Mouse (Mus musculus) embryo, embryonic 11.5 days (tissue): ENCODE data around the gene Itsn1.

Source experiments
- DNase-seq: peaks from one replicate; pipeline ENCODE4 v3.0.0-alpha.2; 2012; ENCODE audit warnings: low read depth, low spot score

Gene Itsn1

GRCm38 (mm10) chr16:91870158-91870582 is 141.1 kb downstream of the Itsn1 start:
- no peak for DNase-seq

GRCm38 (mm10) chr16:91871188-91871587 is 142.1 kb downstream of the Itsn1 start:
- no peak for DNase-seq

DNA sequence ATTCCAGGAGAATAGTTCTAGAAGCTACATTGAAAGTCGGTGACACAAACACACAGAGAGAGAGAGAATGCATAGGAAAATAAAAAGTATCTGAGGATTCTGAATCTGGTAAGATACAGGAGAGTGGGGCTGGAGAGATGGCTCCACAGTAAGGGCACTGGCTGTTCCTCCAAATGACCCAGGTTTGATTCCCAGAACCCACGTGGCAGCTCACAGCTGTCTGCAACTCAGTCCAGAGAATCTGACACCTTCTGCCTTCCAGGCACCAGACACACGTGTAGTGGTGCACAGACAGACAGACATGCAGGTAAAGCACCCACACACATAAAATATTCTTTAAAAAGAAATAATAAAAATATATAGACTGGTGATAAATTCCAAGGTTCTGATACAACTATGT is 144.6 kb downstream of the Itsn1 start:
- no peak for DNase-seq

- DNase-seq: no peak
Observed at GRCm38 (mm10) chr16:91875567-91876344, 146.7 kb downstream of the Itsn1 start.

- DNase-seq: no peak
Observed at GRCm38 (mm10) chr16:91876457-91876856, 147.4 kb downstream of the Itsn1 start.

GRCm38 (mm10) chr16:91879101-91879500 is 150.0 kb downstream of the Itsn1 start:
- DNase-seq: no peak

GRCm38 (mm10) chr16:91880869-91881767 is 152.0 kb downstream of the Itsn1 start:
- DNase-seq: no peak

DNA sequence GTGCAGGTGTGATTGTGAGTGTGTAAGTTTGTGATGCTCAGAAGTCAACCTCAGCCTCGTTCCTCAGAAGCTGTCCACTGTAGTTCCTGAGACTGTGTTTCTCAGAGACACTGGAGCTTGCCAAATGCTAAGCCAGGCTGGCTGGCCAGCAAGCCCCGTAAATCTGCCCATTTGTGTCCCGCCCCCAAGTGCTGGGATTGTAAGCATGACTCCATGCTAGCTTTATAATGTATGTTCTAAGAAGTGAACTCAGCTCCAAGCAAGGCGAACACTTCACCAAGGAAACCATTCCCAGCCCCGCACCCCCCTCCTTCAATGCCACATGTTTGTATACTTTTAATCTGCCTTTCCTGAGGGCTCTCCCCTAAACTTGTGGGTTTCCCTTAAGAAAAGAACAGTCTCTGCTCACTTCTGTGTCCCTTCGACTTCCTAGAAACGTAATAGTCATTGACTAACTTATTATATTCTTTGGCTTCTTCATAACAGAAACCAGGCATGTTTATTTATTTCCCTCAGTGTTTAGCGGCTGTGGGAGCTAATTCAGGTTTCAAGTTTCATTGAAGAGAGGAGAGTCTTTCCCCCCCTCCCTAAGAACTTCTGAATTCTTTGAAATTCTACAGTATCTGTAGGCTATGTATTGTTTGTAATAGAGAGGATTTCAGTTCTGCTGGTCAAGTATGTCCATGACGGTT is 153.2 kb downstream of the Itsn1 start:
- no peak for DNase-seq

- no peak for DNase-seq
Observed at GRCm38 (mm10) chr16:91883636-91884035, 154.6 kb downstream of the Itsn1 start.

DNA sequence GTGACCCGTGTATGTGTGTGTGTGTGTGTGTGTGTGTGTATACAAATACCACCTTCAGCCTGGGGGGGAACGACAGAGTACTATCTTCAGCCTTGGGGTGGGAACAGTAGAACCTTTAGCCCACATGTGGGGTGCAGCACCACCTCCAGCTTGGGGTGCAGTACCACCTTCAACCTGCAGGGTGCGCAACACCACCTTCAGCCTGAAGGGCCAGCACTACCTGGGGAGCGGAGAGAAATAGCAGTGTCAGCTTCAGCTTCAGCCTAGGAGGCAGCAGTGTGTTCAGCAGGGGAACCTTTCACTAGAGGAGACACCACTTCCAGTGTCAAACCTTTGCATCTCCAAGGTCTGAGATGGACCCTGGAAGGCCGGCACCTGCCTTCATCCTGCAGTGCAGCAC is 155.1 kb downstream of the Itsn1 start:
- DNase-seq: no peak

- DNase-seq: no peak
Observed at GRCm38 (mm10) chr16:91885389-91886122, 156.5 kb downstream of the Itsn1 start.

DNA sequence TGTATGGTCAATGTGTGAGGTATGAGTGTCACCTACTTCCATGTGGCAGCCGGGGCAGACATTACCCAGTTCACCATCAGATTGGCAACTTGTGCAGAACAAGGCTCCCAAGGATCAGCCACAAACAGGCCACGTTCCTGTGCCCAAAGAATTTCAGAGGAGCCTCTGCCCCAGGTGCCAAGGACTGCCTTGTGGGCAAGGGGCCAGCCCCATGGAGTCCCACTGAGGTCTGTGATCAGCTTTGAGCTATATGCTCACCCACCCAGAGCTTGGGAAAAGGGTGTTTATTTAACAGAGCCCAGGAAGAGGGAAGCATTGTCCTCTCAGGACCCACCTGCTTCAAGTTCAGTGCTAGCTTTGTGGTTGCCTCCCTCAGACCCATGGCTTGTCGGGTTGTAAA is 159.3 kb downstream of the Itsn1 start:
- no peak for DNase-seq

DNA sequence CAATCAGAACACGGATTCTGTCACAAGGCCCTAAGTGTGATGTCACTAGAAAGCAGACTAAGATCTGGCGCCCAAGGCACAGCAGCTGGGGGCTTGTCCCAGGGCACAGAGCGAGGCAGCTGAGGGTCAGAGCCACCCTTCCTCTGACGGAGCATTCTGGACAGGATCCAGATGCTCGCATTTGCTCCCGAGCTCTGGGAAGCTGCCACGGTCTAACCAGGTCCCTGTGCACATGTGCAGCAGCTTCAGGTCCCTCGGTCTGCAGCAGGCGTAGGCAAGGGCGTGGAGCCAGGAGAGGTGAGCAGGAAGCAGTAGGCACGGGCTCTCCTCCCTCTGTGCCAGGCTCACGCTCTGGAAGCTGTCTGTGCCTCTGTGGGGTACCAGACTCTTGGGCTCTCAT is 160.8 kb downstream of the Itsn1 start:
- DNase-seq: no peak

DNA sequence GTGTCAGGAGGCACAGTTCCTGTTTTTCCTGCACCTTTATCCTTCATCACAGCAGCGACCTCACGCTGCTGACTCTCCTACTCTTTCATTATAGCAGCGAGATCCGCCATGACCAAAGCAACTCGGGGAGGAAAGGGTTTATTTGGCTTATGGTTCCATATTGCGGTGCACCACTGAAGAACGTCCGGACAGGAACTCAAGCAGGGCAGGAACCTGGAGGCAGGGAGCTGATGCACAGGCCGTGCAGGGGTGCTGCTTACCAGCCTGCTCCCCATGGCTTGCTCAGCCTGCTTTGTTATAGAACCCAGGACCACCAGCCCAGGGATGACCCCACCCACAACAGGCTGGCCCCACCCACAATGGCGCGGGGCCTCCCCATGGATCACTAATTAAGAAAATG is 162.1 kb downstream of the Itsn1 start:
- DNase-seq: no peak

DNA sequence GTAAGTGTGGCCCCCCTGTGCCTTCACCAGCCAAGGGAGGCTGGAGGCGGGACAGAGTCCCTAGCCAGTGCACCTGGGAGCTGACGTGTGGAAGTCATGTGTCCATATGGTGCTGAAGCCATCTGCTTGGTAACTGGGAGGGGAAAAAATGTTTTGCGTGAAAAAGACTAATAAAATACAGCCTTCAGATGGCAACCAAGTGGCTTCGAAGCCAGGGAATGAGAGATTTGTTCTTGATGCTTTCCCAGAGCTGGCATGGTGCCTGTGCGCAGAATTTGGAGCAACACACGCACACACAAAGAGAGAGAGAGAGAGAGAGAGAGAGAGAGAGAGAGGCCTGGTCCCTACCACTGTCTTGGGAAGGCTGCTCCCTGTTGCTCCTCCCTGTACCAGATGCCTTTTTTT is 167.3 kb downstream of the Itsn1 start:
- no peak for DNase-seq

- no peak for DNase-seq
Observed at GRCm38 (mm10) chr16:91898850-91899848, 170.1 kb downstream of the Itsn1 start.

DNA sequence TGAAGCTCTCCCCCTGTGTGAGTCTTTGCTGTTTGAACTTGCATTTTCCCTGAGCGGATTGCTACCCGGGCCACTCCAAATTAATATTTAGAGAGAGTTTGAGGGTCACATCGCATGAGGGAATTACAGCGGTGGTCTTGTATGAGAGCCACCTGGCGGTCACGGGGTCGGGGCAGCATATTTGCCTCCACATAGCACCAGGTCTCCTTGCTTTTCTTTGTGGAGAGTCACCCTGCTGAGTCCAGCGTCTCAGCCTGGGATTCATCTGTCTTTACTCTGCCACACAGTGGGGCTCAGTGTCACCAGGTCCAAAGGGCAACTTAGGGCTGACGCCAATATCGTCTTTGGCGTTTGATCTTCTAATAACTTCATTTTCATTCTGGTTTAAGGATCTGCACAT is 171.2 kb downstream of the Itsn1 start:
- no peak for DNase-seq

GRCm38 (mm10) chr16:91903801-91904506 is 174.9 kb downstream of the Itsn1 start:
- no peak for DNase-seq

DNA sequence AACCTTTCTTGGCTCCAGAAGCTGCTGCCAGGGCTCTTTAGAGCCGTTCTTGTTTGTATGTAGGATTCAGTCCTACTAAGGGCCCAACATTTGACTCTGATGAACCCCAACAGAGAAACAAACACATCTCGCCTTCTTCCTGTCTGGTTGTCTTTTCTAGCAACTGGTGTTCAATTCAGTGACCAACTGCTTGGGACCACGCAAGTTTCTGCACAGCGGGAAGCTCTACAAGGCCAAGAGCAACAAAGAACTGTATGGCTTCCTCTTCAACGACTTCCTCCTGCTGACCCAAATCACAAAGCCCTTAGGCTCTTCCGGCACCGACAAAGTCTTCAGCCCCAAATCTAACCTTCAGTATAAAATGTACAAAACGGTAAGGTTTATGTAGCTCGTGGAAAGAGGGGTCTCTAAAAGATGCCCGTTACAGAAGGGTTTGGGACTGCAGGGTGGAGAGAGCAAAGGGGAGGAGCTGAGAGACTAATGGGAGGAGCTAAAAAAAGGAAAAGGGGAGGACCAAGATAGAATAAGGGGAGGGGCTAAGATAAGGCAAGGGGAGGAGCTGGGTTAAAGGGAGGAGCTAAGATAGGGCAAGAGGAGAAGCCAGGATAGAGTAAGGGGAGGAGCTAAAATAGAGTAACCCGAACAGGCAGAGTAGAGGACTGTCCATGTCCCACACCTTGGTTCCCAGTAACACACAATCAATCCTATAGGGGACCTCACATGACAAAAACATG is 176.2 kb downstream of the Itsn1 start:
- DNase-seq: no peak
